Mouse (Mus musculus): Measurements from ENCODE around the gene Foxo1. TPM values are rescaled to one million over a fixed set of nuclear protein-coding genes. Genes with fewer than 3 reads are reported as not detected.

The Foxo1 gene
- polyA plus RNA-seq, 1 experiment from 2014 or later: 5.8 TPM

Other genes with a start within 250 kb of the Foxo1 start
- gene Maml3, start 163.3 kb upstream of the Foxo1 start, polyA plus RNA-seq (2014; fragmentation: Nextera tagmentation; extraction: Ambion mirVana): 4.4 TPM in 2 replicates